Mouse (Mus musculus) adrenal gland, adult (tissue): ENCODE measurements around the gene Nlrc4.
"Not testable (repeated sequence)": the region's sequence is repeated elsewhere in the genome, so short reads cannot be mapped to it uniquely, and the experiment has no call there.

Source experiments
- DNase-seq, 2 experiments: peaks; one replicate each; pipeline ENCODE4 v3.0.0; 2022 to 2023; ENCODE audit warnings: low spot score in 1 of 2; ENCODE audit not compliant: inconsistent age in 2 of 2

Nlrc4 gene

DNA sequence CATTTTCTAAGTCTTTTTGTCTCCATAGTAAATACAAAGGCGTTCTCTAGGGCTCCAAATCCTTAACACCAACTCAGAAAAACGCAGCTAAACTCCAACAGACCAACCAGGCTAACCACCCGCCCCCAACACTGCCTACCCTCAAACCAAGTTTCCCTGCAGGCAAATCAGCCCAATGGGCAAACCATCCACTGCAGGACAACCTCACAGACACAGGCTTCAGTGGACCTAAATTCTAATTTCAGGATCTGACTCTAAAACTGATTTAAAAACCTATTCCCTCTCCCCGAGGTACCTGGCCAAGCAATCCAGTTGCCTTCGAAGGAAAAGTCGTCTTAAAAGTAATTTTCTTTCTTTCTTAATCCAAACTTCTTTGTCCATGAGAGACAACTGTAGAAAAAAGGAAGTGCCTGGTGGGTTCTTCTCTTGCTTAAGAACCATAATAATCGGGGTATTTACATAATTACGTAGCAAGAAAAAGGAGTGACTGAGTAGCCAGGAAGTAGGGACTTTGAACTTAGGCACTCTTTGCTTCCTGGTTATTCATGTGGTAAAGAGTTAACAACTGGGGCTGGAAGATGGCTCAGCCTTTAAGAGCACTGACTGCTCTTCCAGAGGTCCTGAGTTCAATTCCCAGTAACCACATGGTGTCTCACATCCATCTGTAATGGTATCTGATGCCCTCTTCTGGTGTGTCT lies at the start of gene Nlrc4:
TSS of gene Nlrc4 (minus strand) at position 432 of the 698 bp plus-strand sequence.
- no peak for DNase-seq

- DNase-seq, result no peak
Measured at GRCm38 (mm10) chr17:74508600-74508999, 49.7 kb upstream of the Nlrc4 start.

DNA sequence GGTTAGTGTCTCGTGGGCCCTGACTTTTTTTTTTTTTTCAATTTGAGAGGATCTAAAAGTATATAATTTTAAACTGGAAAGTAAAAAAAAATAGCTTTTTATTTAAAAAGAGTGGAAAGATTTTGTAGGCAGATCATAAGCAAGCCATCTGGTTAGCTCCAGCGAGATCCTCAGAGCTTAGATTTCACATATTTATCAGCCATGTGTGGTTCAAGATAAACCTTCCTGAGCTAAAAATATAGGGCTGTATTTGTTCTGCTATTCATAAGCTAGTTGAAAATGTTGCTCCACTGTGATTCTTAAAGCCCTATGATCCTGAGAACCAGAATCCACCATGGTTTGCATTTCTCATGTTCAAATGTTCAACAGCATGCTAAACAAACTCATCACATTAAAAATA lies 49.0 kb upstream of the Nlrc4 start:
- no peak for DNase-seq

- DNase-seq, result no peak
Measured at GRCm38 (mm10) chr17:74501085-74501484, 42.1 kb upstream of the Nlrc4 start.

DNA sequence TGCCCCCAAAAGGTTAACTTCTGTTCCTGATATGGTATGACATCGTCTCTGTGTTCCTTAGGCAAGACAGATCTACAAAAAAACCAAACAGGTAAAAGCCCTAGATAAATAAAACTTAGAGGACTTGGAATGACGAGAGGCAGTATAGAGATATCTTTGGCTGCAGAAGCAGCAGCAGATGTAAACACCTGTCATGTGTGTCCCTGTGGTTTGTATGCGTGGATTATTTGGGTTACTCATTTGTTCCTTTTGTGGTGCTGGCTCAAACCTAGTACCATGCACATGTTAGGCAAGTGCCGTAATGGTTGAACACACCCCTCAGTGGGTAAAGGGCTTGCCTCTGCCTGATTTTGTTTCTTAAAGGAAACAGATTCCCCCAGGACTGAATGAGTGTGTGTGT lies 41.3 kb upstream of the Nlrc4 start:
- no peak for DNase-seq

GRCm38 (mm10) chr17:74491565-74491964 lies 32.6 kb upstream of the Nlrc4 start:
- DNase-seq, result no peak

DNA sequence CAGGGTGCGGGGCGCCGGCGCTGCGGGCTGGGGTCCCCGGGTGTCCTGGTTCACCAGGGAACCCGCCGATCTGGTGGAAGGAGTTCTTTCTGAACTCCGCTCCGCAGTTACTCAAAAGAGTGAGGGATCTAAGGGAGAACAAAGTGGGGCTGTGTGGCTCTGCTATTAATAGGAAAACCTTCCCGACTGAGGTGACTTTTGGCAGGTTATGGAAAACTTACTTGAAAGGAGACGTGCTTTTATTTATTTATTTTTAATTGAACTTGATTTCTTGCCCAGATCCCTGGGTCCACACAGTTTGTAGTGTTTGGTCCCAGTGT lies 30.9 kb upstream of the Nlrc4 start:
- DNase-seq, result no peak

DNA sequence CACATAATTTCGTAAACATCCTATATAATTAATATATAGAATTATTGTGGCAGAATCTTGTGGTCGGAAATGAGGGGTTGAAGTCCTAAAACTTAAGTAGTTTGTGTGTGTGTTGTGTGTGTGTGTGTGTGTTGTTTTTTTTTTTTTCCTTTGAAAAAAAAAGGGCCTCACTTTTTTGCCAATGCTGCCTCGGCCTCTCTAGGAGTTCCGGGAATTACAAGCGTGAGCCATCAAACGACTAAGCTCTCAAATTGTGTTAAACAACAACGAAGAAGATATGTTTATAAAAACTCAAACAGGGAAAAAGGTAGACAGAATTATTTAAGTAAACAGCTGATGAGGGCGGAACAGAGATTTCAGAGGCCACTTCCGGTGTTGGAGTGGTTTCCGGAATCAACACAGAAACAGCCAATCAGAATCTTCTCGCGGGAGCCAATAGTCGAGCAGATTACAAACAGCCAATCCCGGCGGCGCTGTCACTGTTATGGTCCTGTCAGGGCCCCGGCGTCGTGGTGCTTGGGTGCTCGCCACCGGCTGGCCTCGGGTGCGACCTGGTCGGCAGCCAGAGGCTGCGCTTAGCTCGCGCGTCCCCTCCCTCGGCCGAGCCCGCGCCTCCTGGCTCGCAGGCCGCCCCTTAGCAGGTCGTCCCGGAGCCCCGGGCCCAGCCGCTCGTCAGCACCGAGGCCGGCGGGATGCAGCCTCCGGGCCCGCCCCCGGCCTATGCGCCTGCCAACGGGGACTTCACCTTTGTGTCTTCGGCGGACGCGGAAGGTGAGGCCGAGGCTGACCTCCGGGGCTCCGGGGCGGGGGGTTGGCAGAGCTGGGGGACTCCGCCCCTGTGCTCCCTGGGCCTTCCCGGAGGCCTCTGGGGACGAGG lies 30.3 kb upstream of the Nlrc4 start, which contains the start of gene Yipf4:
TSS of gene Yipf4 (plus strand) at position 470 of the 877 bp plus-strand sequence.
- peak; percentile 96 to 99 for DNase-seq

DNA sequence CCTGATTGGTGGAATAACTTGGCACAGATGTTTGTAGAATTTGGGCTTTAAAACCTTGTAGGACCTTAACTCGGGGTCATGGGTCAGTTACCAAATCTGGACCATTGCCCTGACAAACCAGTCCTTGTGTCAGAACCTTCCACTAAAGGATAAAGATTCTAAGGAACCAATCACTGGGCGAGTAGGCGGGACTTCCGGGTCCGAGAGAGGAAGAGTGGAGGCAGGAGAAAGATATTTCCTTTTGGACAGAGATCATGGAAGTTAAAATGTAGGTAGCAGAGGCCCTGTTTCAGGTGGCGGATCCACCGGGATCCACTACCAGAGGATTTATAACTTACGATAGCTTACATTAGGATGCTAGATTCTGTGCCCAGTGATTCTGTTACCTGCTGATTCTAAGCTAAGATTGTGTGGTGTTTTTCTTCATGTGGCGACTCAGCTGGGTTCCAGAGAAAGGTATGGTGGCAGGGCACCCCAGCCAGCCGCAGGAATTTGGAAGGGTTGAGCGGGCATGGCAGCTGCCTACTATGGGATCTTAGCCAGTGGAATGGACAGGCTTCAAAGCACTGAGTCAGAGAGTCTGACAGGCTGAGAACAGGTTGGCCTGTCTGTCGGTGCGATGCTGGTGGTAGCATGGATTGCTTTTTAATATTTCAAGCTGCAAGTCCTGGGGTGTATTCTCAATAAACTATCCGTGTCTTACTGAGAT lies 21.6 kb upstream of the Nlrc4 start:
- no peak for DNase-seq

DNA sequence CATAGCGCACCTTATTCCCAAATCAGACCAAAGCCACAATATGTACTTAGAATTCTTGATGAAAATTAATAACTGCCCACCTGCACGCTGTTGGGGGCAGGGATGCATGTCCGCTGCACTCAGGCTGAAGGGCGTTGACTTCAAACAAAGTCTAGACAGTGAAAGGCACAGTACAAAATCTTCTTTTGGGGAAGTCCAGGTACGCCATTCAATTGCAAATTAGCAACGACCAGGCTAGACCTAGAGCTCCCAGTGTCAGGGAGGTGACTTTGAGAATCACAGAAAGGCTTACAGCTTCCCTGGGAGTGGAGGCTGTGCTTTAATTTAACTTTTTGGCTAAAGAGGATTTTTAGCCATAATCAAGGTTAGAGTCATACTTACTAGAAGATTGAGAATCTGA lies 11.2 kb upstream of the Nlrc4 start:
- DNase-seq, result not testable (repeated sequence)

DNA sequence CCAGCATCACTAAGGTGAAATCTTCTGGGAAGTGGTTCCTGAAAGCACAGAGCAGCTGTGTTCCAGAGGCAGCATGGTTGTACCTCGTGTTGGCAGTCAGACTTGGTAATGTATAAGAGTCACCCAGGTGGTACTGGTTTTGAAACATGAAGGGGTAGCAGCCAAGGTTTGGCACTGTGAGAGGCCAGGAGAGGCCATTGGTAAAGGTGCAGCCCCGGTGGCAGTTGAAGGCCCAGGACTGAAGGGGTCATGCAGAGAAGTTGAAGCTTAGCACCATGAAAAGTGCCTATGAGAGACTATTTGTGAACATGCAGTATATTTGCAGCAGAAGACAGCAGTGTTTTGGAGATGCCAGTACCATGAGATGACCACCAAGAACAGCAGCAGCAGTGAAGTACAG lies 9.0 kb upstream of the Nlrc4 start:
- not testable (repeated sequence) for DNase-seq

GRCm38 (mm10) chr17:74463510-74463909 lies 4.6 kb upstream of the Nlrc4 start:
- no peak for DNase-seq

DNA sequence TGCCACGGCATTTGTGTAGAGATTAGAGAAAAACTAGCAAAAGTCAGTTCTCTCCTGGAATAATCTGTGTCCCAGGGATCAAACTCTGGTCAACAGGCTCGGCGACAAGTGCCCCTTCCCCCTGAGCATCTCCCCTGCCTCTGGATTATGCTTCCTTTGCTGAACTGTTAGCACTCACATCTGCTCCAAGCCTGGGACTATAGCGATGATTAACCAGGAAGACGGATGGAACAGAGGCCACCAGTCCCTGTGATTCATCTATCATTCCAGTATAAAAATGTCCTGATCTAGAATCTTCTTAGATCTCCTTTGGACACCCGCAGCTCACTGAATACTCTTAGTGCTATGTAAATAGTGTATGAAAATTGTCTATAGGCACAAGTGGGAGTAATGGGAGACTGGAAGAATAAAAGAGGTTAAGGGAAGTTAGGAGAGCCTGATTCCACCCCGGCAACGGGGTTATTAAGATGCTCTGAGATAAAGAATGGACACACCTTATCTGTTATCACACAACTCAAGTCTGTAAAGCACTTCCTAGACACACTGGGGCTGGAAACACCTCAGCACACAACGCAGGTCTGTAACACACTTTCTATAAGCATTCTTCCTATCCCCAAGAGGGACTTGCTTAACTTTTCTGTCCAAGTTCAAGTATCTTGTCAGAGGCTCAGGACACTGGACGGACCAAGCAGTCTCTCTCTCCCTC lies 817 bp downstream of the Nlrc4 start:
- no peak for DNase-seq

GRCm38 (mm10) chr17:74456825-74457224 lies 2.1 kb downstream of the Nlrc4 start:
- DNase-seq, result no peak

DNA sequence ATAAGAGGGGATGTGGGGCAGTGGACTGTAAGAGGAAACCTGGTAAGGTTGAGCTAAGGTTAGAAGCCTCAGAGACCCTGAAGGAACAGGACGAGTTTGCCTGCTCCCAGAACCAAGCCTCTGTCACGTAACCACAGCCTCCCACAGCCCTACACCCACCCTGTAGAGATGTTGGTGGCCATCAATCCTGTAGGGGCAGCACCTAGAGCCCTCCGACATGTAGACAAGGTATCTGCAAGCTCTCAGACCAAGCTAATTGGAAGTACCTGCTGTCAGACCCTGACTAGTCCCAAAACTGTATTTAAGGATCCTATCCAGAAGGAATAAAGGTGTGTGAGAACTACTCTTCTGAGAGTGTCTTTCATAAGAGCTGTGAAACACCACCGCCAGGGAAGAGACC lies 3.5 kb downstream of the Nlrc4 start:
- no peak for DNase-seq

DNA sequence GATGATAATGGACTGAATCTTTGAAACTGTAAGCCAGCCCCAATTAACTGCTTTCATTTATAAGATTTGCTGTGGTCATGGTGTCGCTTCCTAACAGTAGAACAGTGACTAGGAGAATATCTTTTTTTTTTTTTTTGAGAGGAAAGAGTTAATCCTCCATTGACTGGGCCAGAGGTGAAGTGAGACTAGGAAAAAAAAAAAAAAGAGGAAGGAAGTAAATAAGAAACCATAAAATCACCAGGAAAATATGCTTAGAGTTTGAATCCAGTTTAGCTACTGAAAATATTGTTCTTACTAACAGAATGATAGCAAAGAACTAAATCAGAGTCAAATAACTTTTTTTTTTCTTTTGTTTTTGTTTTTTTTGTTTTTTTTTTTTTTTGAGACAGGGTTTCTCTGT lies 4.3 kb downstream of the Nlrc4 start:
- no peak for DNase-seq

GRCm38 (mm10) chr17:74453928-74454327 lies 5.0 kb downstream of the Nlrc4 start:
- DNase-seq, result no peak

- DNase-seq, result no peak
Measured at GRCm38 (mm10) chr17:74449776-74450175, 9.2 kb downstream of the Nlrc4 start.

- DNase-seq, result no peak
Measured at GRCm38 (mm10) chr17:74440486-74440885, 18.5 kb downstream of the Nlrc4 start.

- DNase-seq, result no peak
Measured at GRCm38 (mm10) chr17:74437762-74438161, 21.2 kb downstream of the Nlrc4 start.

DNA sequence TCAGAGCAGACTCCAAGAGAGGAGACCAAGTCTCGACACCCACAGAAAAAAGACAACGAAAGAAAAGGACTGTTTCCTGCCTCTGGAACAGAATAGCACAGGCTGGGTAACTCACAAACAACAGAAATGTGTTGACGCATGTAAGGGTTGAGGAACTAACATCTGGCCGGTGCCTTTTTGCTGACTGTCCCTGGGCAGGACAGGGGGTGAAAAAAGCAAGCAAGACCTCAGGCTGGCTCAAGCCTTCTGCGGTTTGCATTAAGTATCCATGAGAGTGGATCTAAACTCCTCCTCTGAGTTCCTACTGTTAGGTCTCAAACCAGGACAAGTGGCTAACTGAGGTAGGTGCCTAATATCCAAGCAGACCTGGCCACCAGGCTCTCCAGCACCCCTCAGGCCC lies 26.3 kb downstream of the Nlrc4 start:
- no peak for DNase-seq
